Mouse (Mus musculus) liver, embryonic 15.5 days (tissue): ENCODE measurements around the gene Lbh. TPM values are rescaled to one million over a fixed set of nuclear protein-coding genes. Genes with fewer than 3 reads are reported as not detected.

Experiments
- ATAC-seq: fragments of 200-750 bp; cut with Nextera tagmentation; 2 replicates; pipeline ENCODE4 v1.8.0; 2017; ENCODE audit warnings: moderate number of reproducible peaks, mild to moderate bottlenecking, moderate library complexity; ENCODE audit not compliant: insufficient read depth
- H3K27ac ChIP-seq: fragments of 300-500 bp; sonication (generic); replicated peaks from 2 replicates; pipeline ENCODE4 v1.5.1; 2015; ENCODE audit warnings: mild to moderate bottlenecking, inconsistent platforms
- H3K27me3 ChIP-seq: fragments of 300-500 bp; sonication (generic); 2 replicates; pipeline ENCODE4 v1.6.1; 2015; ENCODE audit warnings: mild to moderate bottlenecking, inconsistent platforms
- H3K36me3 ChIP-seq: fragments of 300-500 bp; sonication (generic); replicated peaks from 2 replicates; pipeline ENCODE4 v1.6.1; 2015; ENCODE audit warnings: moderate library complexity, mild to moderate bottlenecking, inconsistent platforms
- H3K4me1 ChIP-seq: fragments of 300-500 bp; sonication (generic); replicated peaks from 2 replicates; pipeline ENCODE4 v1.6.1; 2015; ENCODE audit warnings: inconsistent platforms
- H3K4me2 ChIP-seq: fragments of 300-500 bp; sonication (generic); 2 replicates; pipeline ENCODE4 v1.6.1; 2015; ENCODE audit warnings: moderate library complexity, mild to moderate bottlenecking, inconsistent platforms
- H3K4me3 ChIP-seq: fragments of 300-500 bp; sonication (generic); replicated peaks from 2 replicates; pipeline ENCODE4 v1.5.1; 2015; ENCODE audit warnings: mild to moderate bottlenecking, inconsistent platforms
- H3K9ac ChIP-seq: fragments of 300-500 bp; sonication (generic); 2 replicates; pipeline ENCODE4 v1.6.1; 2015; ENCODE audit warnings: moderate library complexity, mild to moderate bottlenecking, inconsistent platforms
- H3K9me3 ChIP-seq: fragments of 300-500 bp; sonication (generic); replicated peaks from 2 replicates; pipeline ENCODE4 v1.6.1; 2016; ENCODE audit warnings: inconsistent platforms
- WGBS: fragments of 180-500 bp; shearing (Covaris S2); methylation state at CpG from one replicate; pipeline ENCODE4 v1.1.7; 2015; ENCODE audit warnings: mixed read lengths; ENCODE audit not compliant: insufficient replicate concordance; 5-methylcytosine and 5-hydroxymethylcytosine counted together
- polyA plus RNA-seq: library from polyadenylated mRNA; unstranded; fragments of >200 nt; fragmentation: Nextera tagmentation; extraction: Ambion mirVana; gene quantifications from 2 replicates; pipeline ENCODE4 v1.2.1, GENCODE M21; 2015

Gene Lbh
- polyA plus RNA-seq, 1 experiment from 2014 or later = 0.58 TPM

DNA sequence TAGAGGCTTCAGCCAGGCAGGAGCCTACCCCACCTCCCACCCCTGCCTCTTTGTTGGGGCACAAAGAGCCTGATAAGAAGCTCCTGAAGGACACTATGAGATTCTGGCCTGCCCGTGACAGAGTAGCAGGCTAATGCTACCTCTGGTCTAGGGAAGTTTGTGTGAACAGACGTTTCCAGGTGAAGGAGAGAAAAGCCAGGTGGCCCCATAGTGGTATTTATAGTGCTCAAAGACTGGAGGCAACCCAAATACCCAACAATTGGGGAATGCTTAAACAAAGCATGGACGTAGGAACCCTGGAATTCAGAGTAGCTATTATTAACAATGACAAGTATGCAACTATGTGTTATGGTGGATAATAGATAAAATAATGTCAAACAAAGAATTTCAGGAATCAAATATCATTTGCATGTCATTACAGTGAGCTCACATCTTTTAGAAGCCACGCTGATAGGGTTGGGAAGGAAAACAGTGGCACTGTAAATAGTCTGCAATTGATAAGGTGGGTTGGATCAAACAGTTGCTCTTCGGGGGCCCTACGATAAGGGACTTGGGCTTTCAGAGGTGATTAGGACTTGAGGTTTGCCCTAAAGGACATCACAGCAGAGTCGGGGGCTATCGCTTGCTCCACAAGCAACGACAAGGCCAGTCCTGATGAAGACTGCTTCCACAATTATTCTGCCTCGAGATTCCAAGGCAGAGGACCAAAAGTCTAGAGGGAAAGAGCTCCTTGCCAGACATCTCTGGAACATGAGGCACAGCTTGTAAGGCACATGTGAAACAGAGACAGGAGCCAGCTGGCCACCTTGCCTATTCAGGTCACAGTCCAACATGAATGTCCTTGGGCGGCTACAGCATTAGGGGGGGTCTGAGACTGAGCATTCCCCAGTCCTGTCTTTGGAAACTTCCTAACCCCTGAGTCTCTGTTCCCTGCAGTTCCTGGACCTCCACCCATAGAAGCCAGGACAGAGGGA lies 58.4 kb downstream of the Lbh start:
- Histone ChIP-seq H3K4me1 (peaks cover 5% of the 10 kb centered on the region; the same call in 1 of the 2 replicates), H3K9ac (no peak overlapping the region), H3K4me3 (no peak overlapping the region), H3K4me2 (no peak overlapping the region; the same call in none of the 2 replicates), H3K9me3 (no peaks in the 10 kb centered on the region), H3K27me3 (no peaks in the 10 kb centered on the region), H3K27ac (no peak overlapping the region), H3K36me3 (no peaks in the 10 kb centered on the region)
- WGBS = 34% methylated on average over 11 of the region's 11 CpGs
- ATAC-seq = peak; percentile 65

DNA sequence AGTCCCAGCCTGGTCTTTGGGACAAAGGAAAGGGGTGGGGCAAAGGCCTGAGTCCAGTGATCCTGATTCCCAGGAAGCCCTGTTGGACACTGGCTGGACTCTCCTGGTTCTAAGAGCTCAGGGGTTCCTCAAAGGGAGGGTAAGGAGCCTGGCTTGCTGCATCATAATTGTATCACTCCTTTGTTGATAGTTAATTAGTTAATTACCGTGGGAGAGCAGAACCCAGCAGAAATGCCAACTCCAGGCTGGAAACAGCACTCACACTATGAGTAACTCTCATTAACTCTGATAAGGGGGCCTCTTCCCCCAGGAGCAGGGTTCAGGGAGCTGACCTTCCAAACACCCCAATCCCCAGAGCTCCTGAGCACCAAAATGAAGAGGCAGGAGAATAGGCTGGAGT lies 59.5 kb downstream of the Lbh start:
- Histone ChIP-seq H3K36me3 (no peaks in the 10 kb centered on the region), H3K4me2 (no peak overlapping the region), H3K27me3 (no peaks in the 10 kb centered on the region), H3K4me3 (no peak overlapping the region), H3K27ac (no peak overlapping the region), H3K9ac (no peak overlapping the region), H3K9me3 (no peaks in the 10 kb centered on the region), H3K4me1 (peaks cover 5% of the 10 kb centered on the region; the same call in 1 of the 2 replicates)
- WGBS = 64% methylated on average over 1 of the region's 1 CpGs
- ATAC-seq = no peak

- no peak overlapping the region for H3K4me2 ChIP-seq
- no peaks in the 10 kb centered on the region for H3K36me3 ChIP-seq
- H3K4me3 ChIP-seq = no peak overlapping the region
- 66% methylated on average over 6 of the region's 6 CpGs for WGBS
- H3K9me3 ChIP-seq = no peaks in the 10 kb centered on the region
- no peaks in the 10 kb centered on the region; the same call in 1 of the 2 replicates for H3K4me1 ChIP-seq
- ATAC-seq = no peak
- H3K27ac ChIP-seq = no peak overlapping the region
- no peak overlapping the region for H3K9ac ChIP-seq
- H3K27me3 ChIP-seq = no peaks in the 10 kb centered on the region
These were observed 64.1 kb downstream of the Lbh start for GRCm38 (mm10) chr17:72982156-72982555.

DNA sequence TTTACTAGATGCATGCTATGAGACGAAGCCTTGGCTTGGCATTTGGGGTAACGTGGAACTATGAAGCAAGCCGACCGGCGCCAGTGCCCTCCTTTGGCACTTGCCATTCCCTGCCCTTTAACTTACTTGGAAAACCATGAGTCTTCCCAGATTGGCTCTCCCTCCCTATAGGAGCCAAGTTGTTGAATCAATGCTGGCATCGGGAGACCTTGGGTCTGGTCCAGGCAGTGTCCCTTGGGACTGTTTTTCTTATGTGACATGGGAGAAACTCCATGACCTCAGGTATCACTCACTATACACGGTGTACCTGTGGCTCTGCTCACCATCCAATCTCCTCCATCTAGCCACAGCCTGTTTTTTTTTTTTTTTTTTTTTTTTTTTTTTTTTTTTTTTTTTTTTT lies 65.4 kb downstream of the Lbh start:
- WGBS = 75% methylated on average over 7 of the region's 7 CpGs
- no peaks in the 10 kb centered on the region for H3K27me3 ChIP-seq
- H3K27ac ChIP-seq = no peak overlapping the region

GRCm38 (mm10) chr17:72989025-72989424 lies 70.9 kb downstream of the Lbh start:
- no peak overlapping the region for H3K4me2 ChIP-seq
- H3K36me3 ChIP-seq = no peaks in the 10 kb centered on the region
- no peak overlapping the region for H3K9ac ChIP-seq
- no peaks in the 10 kb centered on the region for H3K27me3 ChIP-seq
- no peaks in the 10 kb centered on the region for H3K9me3 ChIP-seq
- no peaks in the 10 kb centered on the region for H3K4me1 ChIP-seq
- 56% methylated on average over 6 of the region's 6 CpGs for WGBS
- H3K4me3 ChIP-seq = no peak overlapping the region
- ATAC-seq = no peak
- H3K27ac ChIP-seq = no peak overlapping the region

More for the DNA sequence above, 65.4 kb downstream of the Lbh start:
- Histone ChIP-seq H3K36me3 (no peaks in the 10 kb centered on the region), H3K9ac (no peak overlapping the region), H3K4me1 (no peaks in the 10 kb centered on the region), H3K9me3 (no peaks in the 10 kb centered on the region), H3K4me2 (no peak overlapping the region), H3K4me3 (no peak overlapping the region)
- ATAC-seq = no peak

Other genes with a start within 250 kb of the Lbh start
- 81.5 and 87.6 TPM in 2 replicates for gene Ypel5, start 81.9 kb upstream of the Lbh start, polyA plus RNA-seq
- 2.2 and 2.5 TPM in 2 replicates for gene Lclat1, start 189.7 kb downstream of the Lbh start, polyA plus RNA-seq